Mouse (Mus musculus) liver, embryonic 12.5 days (tissue): ENCODE measurements around the gene Lhfpl1. TPM values are rescaled to one million over a fixed set of nuclear protein-coding genes. Genes with fewer than 3 reads are reported as not detected.
A peak's percentile ranks its signal among the peaks of the same experiment; 100 is the strongest.
"Not testable (repeated sequence)": the region's sequence is repeated elsewhere in the genome, so short reads cannot be mapped to it uniquely, and the experiment has no call there.

Experiments
- ATAC-seq: fragments of 200-750 bp; cut with Nextera tagmentation; 2 replicates; pipeline ENCODE4 v1.8.0; 2017; ENCODE audit warnings: moderate number of reproducible peaks, mild to moderate bottlenecking, moderate library complexity
- H3K27ac ChIP-seq: fragments of 300-500 bp; sonication (generic); 2 replicates; pipeline ENCODE4 v1.5.1; 2016; ENCODE audit warnings: mild to moderate bottlenecking
- H3K27me3 ChIP-seq: fragments of 300-500 bp; sonication (generic); replicated peaks from 2 replicates; pipeline ENCODE4 v1.6.1; 2016; ENCODE audit warnings: mild to moderate bottlenecking, moderate library complexity
- H3K36me3 ChIP-seq: fragments of 300-500 bp; sonication (generic); 2 replicates; pipeline ENCODE4 v1.6.1; 2016; ENCODE audit warnings: mild to moderate bottlenecking, moderate library complexity
- H3K4me1 ChIP-seq: fragments of 300-500 bp; sonication (generic); 2 replicates; pipeline ENCODE4 v1.6.1; 2016
- H3K4me2 ChIP-seq: fragments of 300-500 bp; sonication (generic); 2 replicates; pipeline ENCODE4 v1.6.1; 2016; ENCODE audit warnings: mild to moderate bottlenecking, moderate library complexity
- H3K4me3 ChIP-seq: fragments of 300-500 bp; sonication (generic); 2 replicates; pipeline ENCODE4 v1.5.1; 2016; ENCODE audit warnings: mild to moderate bottlenecking, moderate library complexity
- H3K9ac ChIP-seq: fragments of 300-500 bp; sonication (generic); 2 replicates; pipeline ENCODE4 v1.6.1; 2016; ENCODE audit warnings: mild to moderate bottlenecking, moderate library complexity
- H3K9me3 ChIP-seq: fragments of 300-500 bp; sonication (generic); replicated peaks from 2 replicates; pipeline ENCODE4 v1.6.1; 2016; ENCODE audit warnings: mild to moderate bottlenecking, moderate library complexity
- WGBS: fragments of 180-500 bp; shearing (Covaris S2); methylation state at CpG from one replicate; pipeline ENCODE4 v1.1.7; 2016; ENCODE audit not compliant: insufficient replicate concordance; 5-methylcytosine and 5-hydroxymethylcytosine counted together
- polyA plus RNA-seq: library from polyadenylated mRNA; unstranded; fragments of >200 nt; fragmentation: Nextera tagmentation; extraction: Ambion mirVana; gene quantifications from 2 replicates; pipeline ENCODE4 v1.2.1, GENCODE M21; 2016

Lhfpl1 gene
- polyA plus RNA-seq, result 0.10 TPM in 1 of 2 replicates, not detected in the other

- Histone ChIP-seq H3K27ac (no peak within 1 kb of the TSS), H3K4me2 (no peak within 1 kb of the TSS), H3K27me3 (no peaks in the 10 kb centered on the region), H3K36me3 (no peaks in the 10 kb centered on the region), H3K9me3 (no peaks in the 10 kb centered on the region), H3K4me1 (no peaks in the 10 kb centered on the region), H3K4me3 (no peak within 1 kb of the TSS), H3K9ac (no peak within 1 kb of the TSS)
- ATAC-seq, result no peak
- WGBS, result 26% methylated on average over 7 of the region's 7 CpGs
These were observed at the start of gene Lhfpl1 for GRCm38 (mm10) chrX:145348377-145349203. Lhfpl1 (minus strand) TSS chrX:145349089.

- H3K4me1 ChIP-seq, result peaks cover 8% of the 10 kb centered on the region
- no peak overlapping the region for H3K27ac ChIP-seq
- H3K4me2 ChIP-seq, result no peak overlapping the region
- peak; percentile 72 for ATAC-seq
- WGBS, result 26% methylated on average over 5 of the region's 5 CpGs
- no peak overlapping the region for H3K9ac ChIP-seq
- no peaks in the 10 kb centered on the region for H3K9me3 ChIP-seq
- H3K4me3 ChIP-seq, result no peak overlapping the region
- H3K36me3 ChIP-seq, result no peaks in the 10 kb centered on the region
- H3K27me3 ChIP-seq, result no peaks in the 10 kb centered on the region
These were observed 22.9 kb upstream of the Lhfpl1 start for GRCm38 (mm10) chrX:145371839-145372238.

- Histone ChIP-seq H3K4me1 (no peaks in the 10 kb centered on the region), H3K4me3 (no peak overlapping the region), H3K36me3 (no peaks in the 10 kb centered on the region), H3K27me3 (no peaks in the 10 kb centered on the region), H3K9ac (no peak overlapping the region), H3K27ac (no peak overlapping the region), H3K9me3 (no peaks in the 10 kb centered on the region), H3K4me2 (no peak overlapping the region)
- no peak for ATAC-seq
- WGBS, result 39% methylated on average over 4 of the region's 4 CpGs
These were observed 13.6 kb upstream of the Lhfpl1 start for GRCm38 (mm10) chrX:145362527-145362926.

DNA sequence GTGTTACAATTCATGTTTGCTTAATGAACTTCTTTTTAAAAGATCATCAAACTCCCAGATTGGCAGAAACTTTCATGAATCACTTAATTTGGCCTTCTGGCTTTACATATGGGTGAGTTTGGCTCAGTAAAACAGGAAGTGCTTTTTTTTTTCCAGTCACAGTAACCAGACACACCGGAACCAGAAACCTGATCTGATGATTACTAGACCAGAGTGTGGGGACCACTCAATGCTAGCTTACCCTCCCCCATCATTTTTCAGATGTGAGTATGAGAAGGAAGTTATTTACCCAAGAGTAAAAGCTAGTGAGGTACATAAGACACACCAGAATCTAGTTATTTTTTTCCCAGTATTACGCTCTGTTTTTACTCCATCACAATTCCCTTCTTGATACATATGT is 6.5 kb downstream of the Lhfpl1 start:
- Histone ChIP-seq H3K27ac (no peak overlapping the region), H3K4me3 (no peak overlapping the region), H3K4me1 (no peaks in the 10 kb centered on the region), H3K9ac (no peak overlapping the region), H3K4me2 (no peak overlapping the region), H3K36me3 (no peaks in the 10 kb centered on the region), H3K9me3 (no peaks in the 10 kb centered on the region), H3K27me3 (no peaks in the 10 kb centered on the region)
- 51% methylated on average over 2 of the region's 2 CpGs for WGBS
- ATAC-seq, result no peak

DNA sequence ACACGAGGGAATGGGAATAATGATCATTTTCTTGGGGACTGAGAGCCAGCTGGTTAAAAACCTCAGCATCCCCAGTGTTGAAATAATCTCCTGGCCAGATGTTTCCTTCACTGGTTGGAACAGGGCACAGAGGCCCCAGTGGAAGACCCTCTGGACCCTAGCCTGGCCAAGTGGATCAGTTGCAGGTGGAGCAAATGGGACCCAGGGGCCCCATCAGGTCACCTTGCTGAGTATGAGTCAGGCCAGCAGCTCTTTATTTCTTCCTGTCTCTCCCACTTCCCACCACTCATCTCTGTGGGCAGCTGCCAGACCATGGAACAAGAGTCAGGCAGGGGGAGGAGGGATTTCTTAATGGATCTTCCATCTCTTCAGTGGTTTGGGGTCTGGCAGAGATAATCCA is 12.7 kb downstream of the Lhfpl1 start:
- ATAC-seq, result no peak
- H3K27me3 ChIP-seq, result no peaks in the 10 kb centered on the region
- no peaks in the 10 kb centered on the region for H3K36me3 ChIP-seq
- 29% methylated on average over 1 of the region's 1 CpGs for WGBS
- no peak overlapping the region for H3K9ac ChIP-seq
- H3K4me3 ChIP-seq, result no peak overlapping the region
- no peak overlapping the region for H3K4me2 ChIP-seq
- H3K27ac ChIP-seq, result no peak overlapping the region
- H3K9me3 ChIP-seq, result no peaks in the 10 kb centered on the region
- H3K4me1 ChIP-seq, result no peaks in the 10 kb centered on the region

- no peak overlapping the region for H3K27ac ChIP-seq
- no peak for ATAC-seq
- H3K9me3 ChIP-seq, result no peaks in the 10 kb centered on the region
- H3K36me3 ChIP-seq, result no peaks in the 10 kb centered on the region
- H3K4me1 ChIP-seq, result no peaks in the 10 kb centered on the region
- no peaks in the 10 kb centered on the region for H3K27me3 ChIP-seq
- H3K4me2 ChIP-seq, result no peak overlapping the region
- no peak overlapping the region for H3K9ac ChIP-seq
- 65% methylated on average over 1 of the region's 1 CpGs for WGBS
- H3K4me3 ChIP-seq, result no peak overlapping the region
These were observed 40.3 kb downstream of the Lhfpl1 start for GRCm38 (mm10) chrX:145308555-145308954.

- Histone ChIP-seq H3K27me3 (no peaks in the 10 kb centered on the region), H3K4me1 (no peaks in the 10 kb centered on the region), H3K4me3 (no peak overlapping the region), H3K27ac (no peak overlapping the region), H3K36me3 (no peaks in the 10 kb centered on the region), H3K4me2 (no peak overlapping the region), H3K9ac (no peak overlapping the region), H3K9me3 (no peaks in the 10 kb centered on the region)
- WGBS, result 5% methylated on average over 2 of the region's 2 CpGs
- no peak for ATAC-seq
These were observed 41.7 kb downstream of the Lhfpl1 start for GRCm38 (mm10) chrX:145307174-145307573.

DNA sequence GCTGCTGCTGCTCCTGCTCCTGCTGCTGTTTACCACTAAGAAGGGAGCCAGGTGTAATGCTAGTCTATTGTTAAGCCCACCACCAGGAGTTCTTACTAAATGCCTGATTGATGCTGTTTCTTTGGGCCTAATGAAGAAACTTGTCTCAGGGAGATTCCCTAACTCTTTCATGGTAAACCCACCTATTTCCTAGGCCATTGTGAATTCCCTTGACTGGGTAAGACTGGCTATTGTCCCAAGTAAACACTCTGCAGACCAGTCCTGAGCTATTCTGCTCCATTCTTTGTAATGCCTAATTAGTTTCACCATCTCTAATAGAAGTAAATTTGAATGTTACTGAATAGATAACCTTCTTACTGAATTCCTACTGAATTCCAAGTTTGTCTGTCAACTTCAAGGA is 48.7 kb downstream of the Lhfpl1 start:
- not testable (repeated sequence) for H3K9me3 ChIP-seq, H3K4me1 ChIP-seq, H3K4me2 ChIP-seq, H3K9ac ChIP-seq, ATAC-seq, H3K27ac ChIP-seq, H3K4me3 ChIP-seq, H3K36me3 ChIP-seq, H3K27me3 ChIP-seq

GRCm38 (mm10) chrX:145272209-145272608 is 76.7 kb downstream of the Lhfpl1 start:
- no peak for ATAC-seq
- Histone ChIP-seq H3K9me3 (no peaks in the 10 kb centered on the region), H3K27ac (no peak overlapping the region), H3K4me3 (no peak overlapping the region), H3K27me3 (no peaks in the 10 kb centered on the region), H3K9ac (no peak overlapping the region), H3K4me1 (no peaks in the 10 kb centered on the region), H3K4me2 (no peak overlapping the region), H3K36me3 (no peaks in the 10 kb centered on the region)
- WGBS, result 75% methylated on average over 3 of the region's 3 CpGs

DNA sequence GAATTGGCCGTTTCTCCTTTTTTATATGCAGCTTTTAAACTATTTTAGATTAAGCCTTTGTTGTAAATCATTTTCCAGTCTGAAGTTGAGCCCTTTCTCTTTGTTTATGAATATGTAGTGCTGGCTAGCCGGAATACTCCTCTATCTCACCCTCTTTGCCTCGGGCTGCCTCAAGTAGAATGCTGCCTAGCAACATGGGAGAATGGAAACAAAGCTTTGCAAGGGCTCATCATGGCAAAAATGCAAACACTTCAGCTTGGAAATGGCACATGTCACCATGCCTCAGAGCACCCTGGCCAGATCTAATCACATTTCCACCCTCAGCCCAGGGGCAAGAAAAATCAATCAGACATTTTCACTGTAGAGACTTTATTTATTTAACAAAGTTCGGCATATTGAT is 77.1 kb downstream of the Lhfpl1 start:
- no peak overlapping the region for H3K4me2 ChIP-seq
- no peaks in the 10 kb centered on the region for H3K4me1 ChIP-seq
- WGBS, result 60% methylated on average over 4 of the region's 4 CpGs
- H3K4me3 ChIP-seq, result no peak overlapping the region
- H3K9me3 ChIP-seq, result no peaks in the 10 kb centered on the region
- no peaks in the 10 kb centered on the region for H3K36me3 ChIP-seq
- no peak for ATAC-seq
- no peaks in the 10 kb centered on the region for H3K27me3 ChIP-seq
- H3K9ac ChIP-seq, result no peak overlapping the region
- no peak overlapping the region for H3K27ac ChIP-seq

GRCm38 (mm10) chrX:145261803-145262202 is 87.1 kb downstream of the Lhfpl1 start:
- Histone ChIP-seq H3K27me3 (no peaks in the 10 kb centered on the region), H3K27ac (no peak overlapping the region), H3K4me3 (no peak overlapping the region), H3K4me2 (no peak overlapping the region), H3K9ac (no peak overlapping the region), H3K36me3 (no peaks in the 10 kb centered on the region), H3K4me1 (no peaks in the 10 kb centered on the region), H3K9me3 (no peaks in the 10 kb centered on the region)
- no peak for ATAC-seq
- WGBS, result 51% methylated on average over 5 of the region's 5 CpGs
